Mouse (Mus musculus) heart, adult 2 months (tissue): ENCODE measurements around the gene Vdac1.

Experiments
- CTCF ChIP-seq: fragments of 200-600 bp; IDR thresholded peaks from 2 replicates; pipeline ENCODE4 v1.8.1; 2022; ENCODE audit warnings: antibody characterized with exemption, mild to moderate bottlenecking, moderate library complexity
- POLR2A ChIP-seq: fragments of 200-500 bp; IDR thresholded peaks from 2 replicates; pipeline ENCODE4 v1.6.1; 2011; ENCODE audit warnings: mild to moderate bottlenecking, low read depth, low read length, control low read depth; ENCODE audit not compliant: insufficient read depth

- TF ChIP-seq POLR2A (no peak), CTCF (no peak)
These were observed 2.1 kb upstream of the Vdac1 start for GRCm38 (mm10) chr11:52358520-52358919.
